In genomic region chr16:77393470-77393869, GRCm38 (mm10) we compare ENCODE assay signal across 13 mouse cellular contexts.
"Had no signal": no experiment of that assay in that cellular context is flagged by ENCODE, and none has a peak within 500 bp of the region (broad histone marks: within the 10 kb centered on the region; RNA-seq: fewer than 3 reads in every experiment).

No protein-coding gene starts in this region.

- H3K27me3 ChIP-seq: limb, embryonic 13.5 days; liver, embryonic 12.5 days; midbrain, embryonic 13.5 days; stomach, embryonic 15.5 days had no signal

- ATAC-seq: liver, embryonic 12.5 days; midbrain, embryonic 13.5 days had no signal

- H3K36me3 ChIP-seq: liver, embryonic 12.5 days; midbrain, embryonic 13.5 days; stomach, embryonic 15.5 days had no signal

- DNase-seq: kidney, adult 18-20 months; kidney, postnatal 10 days; left cerebral cortex, postnatal 4 days; lung, embryonic 14.5 days; lung, postnatal 10 days; lung, postnatal 4 days; retina, postnatal 1 day; right cerebral cortex, postnatal 4 days; spleen, adult 18-20 months had no signal

- H3K4me2 ChIP-seq: limb, embryonic 13.5 days; liver, embryonic 12.5 days; lung, embryonic 14.5 days; midbrain, embryonic 13.5 days; stomach, embryonic 15.5 days had no signal

- H3K4me1 ChIP-seq: limb, embryonic 13.5 days; liver, embryonic 12.5 days; stomach, embryonic 15.5 days had no signal

- H3K27ac ChIP-seq: limb, embryonic 13.5 days; liver, embryonic 12.5 days; midbrain, embryonic 13.5 days; stomach, embryonic 15.5 days had no signal

- H3K9me3 ChIP-seq: limb, embryonic 13.5 days; liver, embryonic 12.5 days; midbrain, embryonic 13.5 days; stomach, embryonic 15.5 days had no signal

- H3K9ac ChIP-seq: limb, embryonic 13.5 days; liver, embryonic 12.5 days; lung, embryonic 14.5 days; midbrain, embryonic 13.5 days; stomach, embryonic 15.5 days had no signal

- H3K4me3 ChIP-seq: limb, embryonic 13.5 days; liver, embryonic 12.5 days; midbrain, embryonic 13.5 days; stomach, embryonic 15.5 days had no signal
